Mouse (Mus musculus) MEL (cell line): ENCODE measurements at regions not wholly inside any gene's neighbourhood (a gene's known extent, or its start where the extent isn't known, plus 50 kb on each side); places are given as distances from the start of the nearest gene placed in this dataset.

Experiments used
- DNase-seq: peaks from one replicate; pipeline ENCODE4 v3.0.0; 2011; ENCODE audit warnings: low read depth, low spot score
- H3K27ac ChIP-seq: 2 replicates; pipeline ENCODE4 v1.5.1; 2012; ENCODE audit warnings: low read depth, mild to moderate bottlenecking, control low read depth, low read length, moderate library complexity; ENCODE audit not compliant: control insufficient read depth
- H3K27me3 ChIP-seq, 2 experiments: fragments of 150-350 bp in 1 of 2; sonication (generic) in 1 of 2; 2 replicates each; pipeline ENCODE4 v1.6.1; 2012; ENCODE audit warnings: low read length in 2 of 2, mild to moderate bottlenecking in 2 of 2, improper control_type of control experiment in 1 of 2, moderate library complexity in 1 of 2; ENCODE audit not compliant: insufficient read depth in 2 of 2, control insufficient read depth in 1 of 2
- H3K36me3 ChIP-seq, 2 experiments: 2 replicates each; pipeline ENCODE4 v1.6.1; 2012 to 2014; ENCODE audit warnings: low read length in 2 of 2, improper control_type of control experiment in 1 of 2, inconsistent platforms in 1 of 2, mild to moderate bottlenecking in 1 of 2; ENCODE audit not compliant: insufficient read depth in 2 of 2, control insufficient read depth in 1 of 2
- H3K4me1 ChIP-seq, 2 experiments: fragments of 150-350 bp in 1 of 2; sonication (generic) in 1 of 2; 2 replicates each; pipeline ENCODE4 v1.6.1; 2012; ENCODE audit warnings: low read length in 2 of 2, improper control_type of control experiment in 1 of 2, mild to moderate bottlenecking in 1 of 2; ENCODE audit not compliant: insufficient read depth in 2 of 2, control insufficient read depth in 1 of 2
- H3K4me3 ChIP-seq, 2 experiments: fragments of 150-350 bp in 1 of 2; sonication (generic) in 1 of 2; 2 replicates each; pipeline ENCODE4 v1.5.1; 2012; ENCODE audit warnings: low read depth in 2 of 2, low read length in 2 of 2, mild to moderate bottlenecking in 2 of 2, moderate library complexity in 2 of 2, control low read depth in 1 of 2, improper control_type of control experiment in 1 of 2; ENCODE audit not compliant: control insufficient read depth in 1 of 2, insufficient read depth in 1 of 2
- H3K79me2 ChIP-seq: 2 replicates; pipeline ENCODE4 v1.6.1; 2012; ENCODE audit warnings: mild to moderate bottlenecking, low read length, moderate library complexity; ENCODE audit not compliant: control insufficient read depth, poor library complexity, insufficient read depth
- H3K9ac ChIP-seq: 2 replicates; pipeline ENCODE4 v1.6.1; 2012; ENCODE audit warnings: low read depth, mild to moderate bottlenecking, control low read depth, low read length, moderate library complexity; ENCODE audit not compliant: control insufficient read depth, poor library complexity, severe bottlenecking
- H3K9me3 ChIP-seq: fragments of 150-350 bp; sonication (generic); replicated peaks from 2 replicates; pipeline ENCODE4 v1.6.1; 2012; ENCODE audit warnings: mild to moderate bottlenecking, low read length, improper control_type of control experiment, moderate library complexity; ENCODE audit not compliant: insufficient read depth
- BHLHE40 ChIP-seq: IDR thresholded peaks from 2 replicates; pipeline ENCODE4 v1.6.1; 2012; ENCODE audit warnings: low read depth, mild to moderate bottlenecking, inconsistent platforms, low read length, improper control_type of control experiment, borderline replicate concordance
- CTCF ChIP-seq, 3 experiments: IDR thresholded peaks in 2 of 3; conservative IDR thresholded peaks in 1 of 3; 2 replicates each; pipeline ENCODE4 v1.5.1; 2011 to 2012; ENCODE audit warnings: low read length in 3 of 3, low read depth in 2 of 3, mild to moderate bottlenecking in 2 of 3, improper control_type of control experiment in 1 of 3, inconsistent platforms in 1 of 3, mixed read lengths in 1 of 3, moderate library complexity in 1 of 3; ENCODE audit not compliant: control insufficient read depth in 1 of 3, insufficient read depth in 1 of 3, poor library complexity in 1 of 3, severe bottlenecking in 1 of 3
- E2F4 ChIP-seq: IDR thresholded peaks from 2 replicates; pipeline ENCODE4 v1.6.1; 2011; ENCODE audit warnings: low read depth, low read length, improper control_type of control experiment, borderline replicate concordance
- ELF1 ChIP-seq: IDR thresholded peaks from 2 replicates; pipeline ENCODE4 v1.6.1; 2014; ENCODE audit warnings: low read depth, mild to moderate bottlenecking, inconsistent platforms, low read length, improper control_type of control experiment, moderate library complexity
- EP300 ChIP-seq, 2 experiments: IDR thresholded peaks; 2 replicates each; pipeline ENCODE4 v1.6.1; 2011; ENCODE audit warnings: improper control_type of control experiment in 2 of 2, low read length in 2 of 2, low read depth in 1 of 2, mild to moderate bottlenecking in 1 of 2
- ETS1 ChIP-seq: IDR thresholded peaks from 2 replicates; pipeline ENCODE4 v1.6.1; 2012; ENCODE audit warnings: low read depth, mild to moderate bottlenecking, inconsistent platforms, low read length, improper control_type of control experiment, moderate library complexity
- GATA1 ChIP-seq: IDR thresholded peaks from 2 replicates; pipeline ENCODE4 v1.6.1; 2011; ENCODE audit warnings: low read depth, low read length, improper control_type of control experiment
- HCFC1 ChIP-seq: IDR thresholded peaks from 2 replicates; pipeline ENCODE4 v1.6.1; 2012; ENCODE audit warnings: low read depth, mild to moderate bottlenecking, inconsistent platforms, low read length, improper control_type of control experiment, moderate library complexity
- MAFK ChIP-seq: IDR thresholded peaks from 2 replicates; pipeline ENCODE4 v1.6.1; 2011; ENCODE audit warnings: low read depth, mild to moderate bottlenecking, low read length, improper control_type of control experiment, borderline replicate concordance
- MAX ChIP-seq: IDR thresholded peaks from 2 replicates; pipeline ENCODE4 v1.6.1; 2011; ENCODE audit warnings: low read length, improper control_type of control experiment
- MEF2A ChIP-seq: IDR thresholded peaks from 2 replicates; pipeline ENCODE4 v1.6.1; 2014; ENCODE audit warnings: low read depth, mild to moderate bottlenecking, inconsistent platforms, low read length, improper control_type of control experiment; ENCODE audit not compliant: poor library complexity, insufficient replicate concordance, severe bottlenecking; ENCODE audit errors: extremely low read depth
- MYC ChIP-seq: IDR thresholded peaks from 2 replicates; pipeline ENCODE4 v1.6.1; 2011; ENCODE audit warnings: low read depth, mild to moderate bottlenecking, low read length, improper control_type of control experiment, moderate library complexity
- NELFE ChIP-seq: IDR thresholded peaks from 2 replicates; pipeline ENCODE4 v1.6.1; 2011; ENCODE audit warnings: low read depth, low read length, improper control_type of control experiment
- POLR2AphosphoS5 ChIP-seq: IDR thresholded peaks from 2 replicates; pipeline ENCODE4 v1.6.1; 2012; ENCODE audit warnings: low read depth, borderline replicate concordance, mild to moderate bottlenecking, inconsistent platforms, low read length, moderate library complexity, mixed read lengths
- RAD21 ChIP-seq: IDR thresholded peaks from 2 replicates; pipeline ENCODE4 v1.6.1; 2011; ENCODE audit warnings: mild to moderate bottlenecking, low read depth, low read length, improper control_type of control experiment
- TAL1 ChIP-seq: IDR thresholded peaks from 2 replicates; pipeline ENCODE4 v1.6.1; 2012; ENCODE audit warnings: mild to moderate bottlenecking, inconsistent platforms, low read length, moderate library complexity, mixed read lengths
- TCF12 ChIP-seq: IDR thresholded peaks from 2 replicates; pipeline ENCODE4 v1.6.1; 2014; ENCODE audit warnings: low read depth, mild to moderate bottlenecking, inconsistent platforms, low read length, improper control_type of control experiment, moderate library complexity
- UBTF ChIP-seq: IDR thresholded peaks from 2 replicates; pipeline ENCODE4 v1.6.1; 2012; ENCODE audit warnings: low read depth, mild to moderate bottlenecking, inconsistent platforms, low read length, improper control_type of control experiment, moderate library complexity, borderline replicate concordance; ENCODE audit not compliant: insufficient read depth
- USF1 ChIP-seq: IDR thresholded peaks from 2 replicates; pipeline ENCODE4 v1.6.1; 2014; ENCODE audit warnings: low read depth, mild to moderate bottlenecking, inconsistent platforms, low read length, improper control_type of control experiment, moderate library complexity
- ZC3H11A ChIP-seq: IDR thresholded peaks from 2 replicates; pipeline ENCODE4 v1.6.1; 2012; ENCODE audit warnings: low read depth, mild to moderate bottlenecking, inconsistent platforms, low read length, improper control_type of control experiment
- ZMIZ1 ChIP-seq: IDR thresholded peaks from 2 replicates; pipeline ENCODE4 v1.6.1; 2012; ENCODE audit warnings: low read depth, mild to moderate bottlenecking, inconsistent platforms, low read length, improper control_type of control experiment, moderate library complexity
- ZNF384 ChIP-seq: IDR thresholded peaks from 2 replicates; pipeline ENCODE4 v1.6.1; 2012; ENCODE audit warnings: low read depth, mild to moderate bottlenecking, inconsistent platforms, low read length, improper control_type of control experiment

- Histone ChIP-seq H3K79me2 (no peaks in the 10 kb centered on the region), H3K4me1 (peaks cover 3 to 12% of the 10 kb centered on the region in 2 experiments; a peak in 3 of 4 replicates), H3K4me3 (no peak overlapping the region; a peak in 1 of 4 replicates), H3K27ac (no peak overlapping the region), H3K27me3 (no peaks in the 10 kb centered on the region), H3K36me3 (peaks cover 0 to 7% of the 10 kb centered on the region in 2 experiments; a peak in 2 of 4 replicates), H3K9me3 (no peaks in the 10 kb centered on the region), H3K9ac (no peak overlapping the region)
- TF ChIP-seq GATA1 (peak; percentile 62), MAFK (no peak), TCF12 (peak; percentile 75), ETS1 (peak; percentile 77), EP300 (IDR thresholded peaks at IDR 0.05; ENCODE audit: low read depth in 1 of 2, low read length in 2 of 2) (peak; percentile 56 to 67), MYC (no peak), RAD21 (no peak; the same call in 1 of the 2 replicates), ZNF384 (peak; percentile 72)
- peak; percentile 67 for DNase-seq
Measured at GRCm38 (mm10) chr1:141154572-141154971, 908.6 kb downstream of the Kcnt2 start.

- no peaks in the 10 kb centered on the region for H3K79me2 ChIP-seq
- no peaks in the 10 kb centered on the region; a peak in 1 of 4 replicates for H3K4me1 ChIP-seq
- DNase-seq, result no peak
- no peaks in the 10 kb centered on the region for H3K9me3 ChIP-seq
- no peaks in the 10 kb centered on the region for H3K27me3 ChIP-seq
- TF ChIP-seq CTCF (IDR thresholded peaks at IDR 0.05 in 2 of 3, conservative IDR thresholded peaks at IDR 0.05 in 1 of 3; ENCODE audit: control insufficient read depth in 1 of 3, insufficient read depth in 1 of 3, low read depth in 2 of 3, low read length in 3 of 3, poor library complexity in 1 of 3, severe bottlenecking in 1 of 3) (no peak), E2F4 (no peak), ELF1 (no peak), MYC (no peak), ZMIZ1 (no peak), POLR2AphosphoS5 (no peak), NELFE (no peak), MAX (no peak), MEF2A (no peak), ZNF384 (no peak), TAL1 (no peak), UBTF (no peak), HCFC1 (no peak), ZC3H11A (no peak), USF1 (no peak), BHLHE40 (no peak)
- H3K27ac ChIP-seq, result no peak overlapping the region
- H3K36me3 ChIP-seq, result peaks cover 0 to 2% of the 10 kb centered on the region in 2 experiments; a peak in 1 of 4 replicates
- no peak overlapping the region for H3K9ac ChIP-seq
- no peak overlapping the region for H3K4me3 ChIP-seq
Measured at GRCm38 (mm10) chr1:141161772-141162171, 915.8 kb downstream of the Kcnt2 start.
